Mouse (Mus musculus) urinary bladder, adult 18-20 months (tissue): Measurements from ENCODE around the gene Adamts7.
A peak's percentile ranks its signal among the peaks of the same experiment; 100 is the strongest.

ENCODE experiments used
- DNase-seq, 2 experiments: peaks; one replicate each; pipeline ENCODE4 v3.0.0; 2022; ENCODE audit warnings: low spot score in 2 of 2, mixed read lengths in 2 of 2

Gene Adamts7

DNA sequence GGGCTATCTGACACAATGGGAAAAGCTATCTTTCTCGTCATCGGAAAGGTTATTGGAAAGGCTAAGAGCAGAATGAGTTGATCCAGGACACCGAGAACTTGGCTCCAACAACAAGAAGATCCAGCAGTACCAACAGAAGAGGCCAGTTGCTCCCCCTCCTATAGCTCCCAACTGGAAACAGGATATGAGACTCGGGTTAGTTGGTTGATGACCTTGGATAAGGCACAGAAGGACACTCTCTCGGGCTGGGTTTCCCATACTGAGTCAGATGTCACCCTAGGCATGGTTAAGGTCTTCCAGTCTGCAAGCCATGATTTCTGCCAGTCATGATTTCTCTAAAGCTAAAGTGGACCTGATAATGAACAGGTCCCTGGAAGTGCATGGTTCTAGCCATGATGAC lies 71.9 kb downstream of the Adamts7 start:
- no peak for DNase-seq

DNA sequence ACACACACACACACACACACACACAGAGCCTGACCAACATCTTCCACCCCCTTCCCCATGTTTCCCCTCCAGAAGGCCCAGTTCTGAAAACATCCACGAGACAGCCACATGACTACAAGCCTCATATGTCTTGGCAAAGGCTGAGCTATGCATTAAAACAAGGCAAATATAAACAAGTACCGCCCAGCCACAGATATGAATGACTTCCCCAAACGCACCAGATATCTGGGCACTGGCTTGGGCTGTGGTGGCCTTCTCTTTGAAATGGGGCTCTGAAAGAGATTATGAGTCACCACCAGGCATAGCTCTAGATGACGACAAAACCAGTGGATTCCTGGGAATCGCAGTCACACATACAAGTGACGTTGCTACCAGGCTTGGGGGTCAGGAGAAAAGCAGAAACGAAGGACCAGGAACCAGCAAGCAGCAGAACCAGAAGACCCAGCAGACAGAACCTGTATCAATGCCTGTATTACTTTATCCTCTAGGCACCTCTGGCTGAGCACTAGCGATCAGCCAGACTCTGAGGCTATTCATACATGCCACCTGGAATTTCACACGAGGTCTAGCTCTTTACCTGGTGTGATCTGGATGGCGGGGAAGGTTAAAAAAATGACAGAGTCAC lies 72.5 kb downstream of the Adamts7 start:
- DNase-seq: no peak

DNA sequence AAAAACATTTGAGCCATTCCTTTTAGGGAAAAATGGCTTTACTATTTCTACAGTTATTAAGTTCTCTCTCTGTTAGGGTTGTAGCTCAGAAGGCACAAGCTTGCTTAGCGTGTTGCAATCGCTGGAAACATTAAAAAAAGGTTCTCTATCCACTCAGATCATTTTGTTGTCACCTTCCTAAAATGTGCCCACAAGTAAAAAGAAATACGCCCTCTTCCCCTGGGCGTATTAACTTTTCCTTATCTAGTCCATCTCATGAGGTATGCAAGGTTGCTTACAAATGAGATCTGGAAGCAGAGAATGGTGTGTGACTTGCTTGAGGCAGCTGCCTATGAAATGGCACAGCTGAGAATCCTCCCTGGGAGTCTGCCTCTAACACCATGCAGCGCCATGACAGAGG lies 73.9 kb downstream of the Adamts7 start:
- no peak for DNase-seq

DNA sequence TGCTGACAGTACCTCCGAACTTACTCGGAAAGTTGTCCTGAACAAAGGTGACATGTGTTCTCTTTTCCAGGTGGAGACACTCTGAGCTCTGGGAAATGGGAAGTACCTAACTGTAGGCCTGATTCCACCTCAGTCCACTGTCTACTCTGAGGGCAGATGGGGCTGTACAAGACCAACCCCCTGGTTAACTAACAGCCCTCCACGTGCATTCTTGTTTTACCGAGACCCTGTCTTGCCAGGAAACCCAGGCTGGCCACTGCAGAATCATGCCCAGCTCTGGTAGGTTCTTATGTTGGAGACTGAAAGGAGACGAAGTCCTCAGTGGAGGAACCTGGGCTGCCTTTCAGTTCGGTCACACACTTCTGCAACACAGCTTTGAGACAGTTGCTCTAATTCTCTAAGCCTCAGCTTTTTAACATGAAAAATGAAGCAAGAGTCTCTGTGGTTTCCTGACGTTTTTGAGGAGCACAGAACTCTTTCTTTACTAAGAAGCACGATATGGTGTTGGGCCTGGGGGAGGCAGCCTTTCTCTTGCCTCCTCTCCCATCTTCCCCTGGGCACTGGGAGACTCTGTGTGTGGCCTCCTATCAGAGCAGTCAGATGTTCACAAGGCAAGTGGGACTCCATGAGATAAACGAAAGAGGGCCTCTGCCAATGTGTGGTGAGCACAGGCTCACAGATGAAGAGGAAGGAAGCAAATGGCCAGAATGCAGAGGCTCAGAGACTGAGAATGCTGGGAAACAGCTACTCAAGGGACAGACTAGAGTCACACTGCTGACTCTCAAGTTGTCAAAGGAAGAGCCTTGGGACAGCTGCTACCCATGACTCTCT lies 74.6 kb downstream of the Adamts7 start:
- no peak for DNase-seq

DNA sequence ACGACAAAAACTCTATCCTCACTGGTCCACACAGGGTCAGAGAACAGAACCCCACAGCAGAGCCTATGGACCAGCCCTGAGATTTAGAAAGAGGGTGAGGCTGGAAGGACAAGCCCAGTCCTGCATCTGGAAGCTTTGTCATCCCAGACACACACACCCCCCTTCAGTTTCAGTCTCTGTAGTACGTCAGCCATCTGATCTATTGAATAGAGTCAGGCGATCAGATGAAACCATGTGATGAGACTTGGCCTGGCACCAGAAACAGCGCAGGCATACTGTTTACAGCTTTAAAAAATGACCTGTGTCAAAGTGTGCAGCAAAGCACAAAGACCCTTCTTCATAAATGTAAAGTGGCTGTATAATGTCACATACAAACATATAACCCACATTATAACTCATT lies 77.7 kb downstream of the Adamts7 start:
- DNase-seq: peak in 1 of 2 experiments; percentile 35

DNA sequence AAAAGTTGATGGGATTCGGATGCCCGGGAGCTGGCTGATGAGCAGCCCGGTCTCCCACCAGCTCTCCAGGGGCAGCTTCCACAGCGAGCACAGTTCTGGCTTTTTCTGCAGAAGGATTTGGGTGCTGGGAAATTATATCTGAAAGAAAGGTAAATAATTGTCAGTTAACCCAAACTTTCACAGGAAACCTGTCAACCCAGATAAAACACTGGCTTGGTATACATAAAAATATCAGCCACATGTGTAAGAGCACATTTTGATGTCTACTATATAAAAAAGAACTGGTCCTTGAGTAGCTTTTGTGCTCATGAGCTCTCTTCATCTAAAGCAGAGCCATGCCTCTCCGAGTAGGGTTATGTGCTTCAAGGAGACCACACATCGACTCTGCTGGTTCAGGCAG lies 78.2 kb downstream of the Adamts7 start:
- DNase-seq: no peak

DNA sequence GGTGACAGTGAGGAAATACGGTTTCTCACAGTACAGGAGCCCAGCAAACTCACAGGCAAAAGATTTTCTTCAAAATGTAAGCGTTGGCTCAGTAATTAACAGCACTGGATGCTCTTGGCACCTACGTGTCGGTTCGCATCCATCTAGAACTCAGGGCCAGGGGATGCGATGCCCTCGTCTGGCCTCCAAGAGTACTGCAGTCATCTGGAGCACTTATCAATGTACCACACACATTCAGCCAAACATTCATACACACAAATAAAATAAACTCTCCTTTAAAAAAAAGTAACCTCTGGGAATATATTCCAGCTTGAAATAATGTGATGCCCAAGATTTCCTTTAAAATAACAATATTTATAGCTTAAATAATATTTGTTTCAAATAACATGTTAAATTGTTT lies 78.7 kb downstream of the Adamts7 start:
- DNase-seq: no peak

DNA sequence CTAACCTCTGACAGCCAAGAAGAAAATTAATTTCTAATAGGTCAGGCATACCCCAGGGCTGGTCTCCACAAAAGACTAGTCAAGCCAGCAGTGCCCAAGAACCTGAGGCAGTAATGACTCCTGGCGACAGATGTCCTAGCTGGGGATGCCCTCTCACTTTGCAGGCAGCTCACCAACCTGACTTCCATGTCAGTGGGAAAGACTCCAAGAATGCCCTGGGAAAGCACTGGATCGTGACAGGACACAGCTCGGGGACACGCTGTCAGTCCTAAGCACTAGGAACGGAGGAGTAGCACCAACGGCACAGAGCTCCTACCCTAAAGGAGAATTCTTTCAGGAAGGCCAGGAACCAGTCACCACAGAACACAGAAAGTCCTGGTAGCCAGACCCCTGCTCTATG lies 79.4 kb downstream of the Adamts7 start:
- no peak for DNase-seq

DNA sequence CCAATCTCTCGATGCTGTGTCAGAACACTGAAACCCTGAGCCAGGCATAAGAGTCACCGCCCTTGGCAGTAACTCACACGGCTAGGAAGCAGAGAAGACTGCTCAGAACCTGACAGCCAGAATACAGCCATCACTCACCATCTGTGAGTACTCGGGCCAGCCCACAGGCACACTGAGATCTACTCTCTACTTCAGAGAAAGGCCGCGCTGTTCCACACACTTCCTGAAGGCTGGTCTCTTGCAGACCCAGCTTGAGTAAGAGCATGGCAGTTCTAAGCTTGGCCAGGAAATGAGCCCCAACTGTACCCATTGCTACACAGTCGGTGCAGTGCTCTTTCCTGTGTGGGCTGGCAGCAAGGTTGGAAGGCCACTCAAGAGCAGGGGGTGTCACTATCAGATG lies 80.0 kb downstream of the Adamts7 start:
- DNase-seq: no peak

DNA sequence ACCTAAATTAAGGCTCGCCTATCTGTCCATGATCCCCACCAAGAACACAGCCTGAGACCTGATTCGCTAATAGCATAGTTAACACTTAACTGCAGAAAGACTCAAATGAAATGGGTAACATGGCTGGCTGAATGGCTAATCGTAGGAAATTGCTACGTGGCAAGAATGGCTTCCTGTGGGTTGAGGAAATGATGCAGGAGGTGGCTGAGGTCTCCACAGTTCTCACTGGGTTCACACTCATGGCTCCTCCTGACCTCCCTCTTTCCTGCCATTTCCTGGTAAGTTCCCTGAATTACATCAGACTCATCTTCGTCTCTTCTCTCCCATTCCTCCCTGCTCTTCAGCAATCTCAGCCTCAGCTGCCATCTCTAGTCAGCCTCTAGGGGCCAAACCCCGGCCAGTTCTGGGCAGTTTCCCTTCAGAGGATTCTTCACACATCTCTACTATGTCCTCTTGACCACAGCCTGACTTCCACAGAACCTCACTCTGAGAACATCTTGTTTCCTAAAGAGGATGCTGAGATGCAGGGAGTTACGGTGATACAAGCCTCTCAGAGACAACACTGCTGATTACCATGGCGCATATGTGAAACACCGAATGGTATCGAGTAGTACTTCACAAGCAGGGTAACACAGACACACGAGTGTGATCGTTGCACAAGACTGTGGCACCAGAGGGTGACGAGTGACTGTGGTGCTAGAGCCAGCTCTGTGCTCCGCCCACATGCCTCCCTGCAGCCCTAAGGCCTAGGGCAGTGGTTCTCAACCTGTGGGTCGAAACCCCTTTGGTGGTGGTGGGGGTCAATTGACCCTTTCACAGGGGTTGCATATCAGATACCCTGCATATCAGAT lies 81.7 kb downstream of the Adamts7 start:
- DNase-seq: no peak

DNA sequence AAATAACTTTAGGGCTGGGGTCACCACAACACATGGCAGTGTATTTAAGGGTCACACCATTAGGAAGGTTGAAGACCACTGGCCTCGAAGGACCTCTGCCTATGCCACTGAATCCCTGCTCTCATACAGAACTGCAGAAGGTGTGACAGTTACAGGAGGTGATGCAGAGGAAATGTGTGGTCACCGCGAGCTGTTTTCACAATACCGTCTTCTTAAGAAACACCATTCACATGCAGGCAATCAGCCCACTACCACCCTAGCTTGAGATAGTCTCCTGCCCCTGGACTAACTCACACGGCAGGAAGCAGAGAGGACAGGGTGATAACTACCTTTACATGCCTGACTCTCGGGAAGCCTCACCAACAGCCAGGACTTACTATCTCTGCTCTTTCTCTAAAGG lies 82.3 kb downstream of the Adamts7 start:
- no peak for DNase-seq

DNA sequence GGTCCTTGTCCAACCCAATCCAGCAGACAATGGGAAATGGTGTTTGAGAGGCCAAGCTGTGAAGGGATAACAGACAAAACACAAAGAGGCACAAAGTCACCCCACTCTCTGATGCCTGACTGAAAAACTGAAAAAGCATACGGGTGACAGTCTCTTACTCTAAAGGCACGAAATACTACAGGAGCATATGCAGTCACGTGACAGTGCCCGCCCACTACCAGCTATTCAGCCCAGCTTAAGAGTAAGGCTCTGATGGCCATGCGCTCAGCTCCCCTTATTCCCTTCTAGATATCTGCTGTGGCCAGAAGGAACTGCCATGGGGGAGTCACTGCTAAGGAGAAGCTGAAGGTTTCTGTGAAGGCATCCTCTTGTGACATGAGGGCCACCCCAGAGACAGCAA lies 82.9 kb downstream of the Adamts7 start:
- no peak for DNase-seq

DNA sequence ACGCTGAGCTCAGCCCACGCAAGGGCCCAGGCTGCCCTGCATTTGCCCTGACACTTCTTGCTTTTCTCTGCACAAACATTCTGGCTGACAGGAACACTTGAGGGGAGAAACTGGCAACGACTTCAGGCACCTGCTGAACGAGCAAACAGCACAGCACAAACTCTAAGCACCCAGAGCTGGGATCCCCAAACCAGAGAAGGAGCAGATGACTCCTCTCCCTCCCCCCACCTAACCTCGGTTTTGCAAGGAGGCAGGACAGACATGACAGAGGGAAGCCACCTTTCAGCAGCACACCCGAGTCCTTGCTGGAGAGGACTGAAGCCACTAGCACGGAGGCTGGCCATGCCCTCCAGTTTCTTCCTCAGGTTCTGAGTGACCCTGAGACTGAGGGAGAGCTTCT lies 84.4 kb downstream of the Adamts7 start:
- DNase-seq: no peak

DNA sequence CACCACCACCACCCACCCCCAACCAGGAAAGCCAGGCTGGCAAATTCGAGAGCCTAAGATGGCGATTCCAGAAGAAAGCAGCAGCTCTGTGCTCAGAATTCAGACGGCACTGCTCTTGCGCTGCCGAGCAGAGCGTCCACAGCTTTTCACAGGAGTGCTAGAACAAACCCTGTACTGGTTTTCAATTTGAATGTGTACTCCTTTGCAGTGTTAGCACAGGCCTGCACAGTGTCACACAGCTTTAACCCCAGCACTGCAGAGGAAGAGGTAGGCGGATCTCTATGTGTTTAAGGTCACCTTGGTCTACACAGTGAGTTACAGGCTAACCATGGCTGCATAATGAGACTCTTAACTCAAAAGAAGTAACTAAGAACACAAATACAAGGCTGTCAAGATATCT lies 85.5 kb downstream of the Adamts7 start:
- no peak for DNase-seq

DNA sequence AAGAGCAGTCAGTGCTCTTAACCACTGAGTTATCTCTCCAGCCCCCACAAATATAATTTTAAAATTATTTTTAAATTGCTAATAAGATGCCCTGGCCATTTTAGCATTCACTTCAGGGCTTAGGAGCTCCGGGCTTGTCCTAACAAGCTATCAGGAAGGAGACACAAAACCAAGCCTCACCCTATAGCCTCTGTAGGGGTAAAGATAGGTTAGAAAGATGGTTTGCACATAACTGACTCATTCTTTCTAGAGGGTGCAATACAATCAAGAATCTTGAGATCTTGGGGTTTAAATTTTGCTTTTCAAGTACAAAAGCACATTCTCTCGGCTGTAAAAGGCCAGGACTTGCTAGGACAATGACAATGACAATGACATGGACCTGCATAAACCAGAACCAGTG lies 86.2 kb downstream of the Adamts7 start:
- no peak for DNase-seq

DNA sequence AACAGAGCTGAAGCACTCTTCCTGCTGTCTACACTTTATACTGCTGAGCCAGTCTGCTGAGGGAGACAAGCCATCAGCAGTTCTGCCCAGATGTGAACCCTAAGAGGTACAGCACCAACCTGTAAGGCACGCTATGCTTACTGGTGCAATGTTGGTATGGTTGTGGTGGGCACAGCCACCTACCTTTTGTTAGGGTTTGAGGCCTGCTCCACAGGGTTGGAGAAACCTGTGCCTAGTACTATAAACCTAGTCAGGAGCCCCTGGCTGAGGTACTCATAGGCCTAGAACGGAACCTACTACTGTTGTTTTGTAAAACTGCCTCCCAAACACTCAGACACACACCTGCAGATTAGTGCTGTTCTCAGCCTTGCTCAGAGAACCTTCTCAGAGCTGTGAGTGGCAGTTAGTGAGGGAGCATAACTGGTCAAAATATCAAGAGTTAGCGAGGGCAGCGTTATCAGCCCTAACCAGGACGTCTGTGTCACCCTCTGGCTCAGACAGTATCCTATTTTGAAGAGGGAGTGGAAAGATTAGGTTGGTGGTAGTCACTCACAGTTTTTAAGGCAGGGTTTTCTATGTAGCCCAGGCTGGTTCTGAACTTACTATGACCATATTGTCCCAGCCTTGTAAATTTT lies 87.4 kb downstream of the Adamts7 start:
- no peak for DNase-seq

DNA sequence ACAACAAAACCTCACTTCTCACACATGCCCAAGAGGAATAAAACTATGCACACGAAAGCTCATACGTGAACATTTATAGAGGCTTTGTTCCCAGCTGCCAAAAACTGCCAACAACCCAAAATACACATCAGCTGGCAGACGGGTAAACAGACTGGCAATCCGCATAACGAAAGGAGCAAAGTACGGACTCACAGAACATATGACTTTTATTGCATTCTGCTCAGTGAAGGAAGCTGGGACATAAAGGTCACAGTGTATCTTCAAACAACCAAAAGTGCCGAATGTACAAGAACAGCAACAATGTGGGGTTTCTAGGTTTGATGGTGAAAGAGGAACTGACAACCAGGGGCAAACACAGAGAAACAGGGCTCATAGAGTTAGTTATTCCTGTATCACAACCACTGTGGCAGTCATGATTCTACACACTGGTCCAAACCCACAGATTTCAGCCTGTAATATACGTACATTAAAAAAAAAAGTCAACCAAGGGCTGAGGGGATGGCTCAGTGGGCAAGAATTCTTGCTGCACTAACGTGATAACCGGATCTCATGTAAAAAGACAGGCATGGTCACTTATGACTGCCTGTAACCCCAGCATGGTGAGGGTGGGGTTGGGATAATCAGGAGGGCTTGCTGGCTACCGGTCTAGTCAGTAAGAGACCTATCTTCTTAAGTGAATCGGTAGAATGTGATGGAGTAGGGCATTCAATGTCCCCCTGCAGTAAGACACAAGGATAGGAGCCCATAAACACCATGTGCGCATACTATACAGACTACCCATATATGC lies 88.3 kb downstream of the Adamts7 start:
- DNase-seq: no peak

DNA sequence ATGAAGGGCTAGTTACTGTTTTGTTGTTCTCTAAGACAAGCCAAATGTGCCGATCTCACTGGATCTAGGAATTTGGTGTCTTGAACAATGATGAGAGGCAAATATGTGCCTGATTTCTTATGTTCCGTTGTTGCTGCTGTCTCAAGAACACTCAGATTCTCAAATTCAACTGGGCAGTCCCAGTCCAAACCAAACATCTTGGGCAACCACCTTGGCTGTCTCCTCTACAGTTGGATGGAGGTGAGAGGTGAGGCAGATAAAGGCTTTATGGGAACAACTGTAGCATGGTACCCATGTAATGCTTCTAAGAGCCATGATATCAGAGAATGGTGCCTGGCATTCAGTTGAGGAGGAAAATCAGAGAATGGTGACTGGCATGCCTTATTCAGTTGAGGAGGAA lies 90.3 kb downstream of the Adamts7 start:
- no peak for DNase-seq

DNA sequence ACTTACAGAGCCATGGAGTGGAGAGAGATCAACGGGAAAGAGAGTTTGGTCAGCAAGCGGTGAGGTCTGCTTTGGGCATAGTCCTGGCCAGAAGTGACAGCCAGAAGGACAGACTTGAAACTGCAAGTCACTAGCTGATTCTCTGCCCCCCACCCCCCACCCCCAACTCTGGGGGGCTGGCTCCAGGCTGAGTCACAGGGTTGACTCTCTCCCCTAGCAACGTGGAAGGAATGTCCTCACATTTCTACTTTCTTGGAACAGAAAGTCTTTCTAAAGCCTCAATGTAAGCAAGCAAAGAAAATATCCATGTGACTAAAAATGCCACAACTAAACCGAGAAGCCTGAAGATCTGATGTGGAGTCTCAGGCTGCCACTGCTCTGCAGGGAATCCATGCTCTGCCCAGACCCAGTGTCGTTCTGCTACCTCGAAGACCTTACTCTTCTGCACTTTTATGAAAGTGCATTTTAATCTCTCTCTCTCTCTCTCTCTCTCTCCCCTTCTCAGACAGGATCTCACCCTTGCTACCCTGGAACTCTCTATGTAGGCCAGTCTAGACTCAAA lies 93.1 kb downstream of the Adamts7 start:
- DNase-seq: no peak

DNA sequence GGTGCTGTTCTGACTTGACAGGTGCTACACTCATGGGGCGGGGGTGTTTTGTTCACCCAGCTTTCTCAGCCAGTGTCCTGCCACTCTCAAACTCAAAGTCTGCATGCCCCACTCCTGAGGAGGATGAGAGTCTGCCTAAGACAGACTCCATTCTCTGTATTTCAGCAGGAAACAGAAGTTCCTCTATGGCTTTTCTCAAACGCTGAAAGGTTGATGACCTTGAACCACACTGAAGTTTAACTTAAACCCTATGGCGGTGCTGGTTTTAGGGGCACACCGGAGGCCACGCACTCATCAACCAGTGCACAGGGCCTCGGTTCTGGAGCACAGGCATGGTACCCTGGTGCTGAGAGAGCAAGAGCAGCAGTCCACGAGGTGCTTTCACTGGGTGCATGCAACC lies 94.4 kb downstream of the Adamts7 start:
- DNase-seq: no peak
